Mouse (Mus musculus) spleen, adult 2 months (tissue): ENCODE results near the gene Tns1.

Source experiments
- CTCF ChIP-seq: fragments of 200-500 bp; IDR thresholded peaks from 2 replicates; pipeline ENCODE4 v1.5.1; 2011; ENCODE audit warnings: mild to moderate bottlenecking, inconsistent platforms; ENCODE audit not compliant: insufficient read depth, insufficient read length, insufficient replicate concordance; ENCODE audit errors: extremely low read depth
- POLR2A ChIP-seq: fragments of 200-500 bp; IDR thresholded peaks from 2 replicates; pipeline ENCODE4 v1.6.1; 2011; ENCODE audit warnings: low read depth, low read length, inconsistent platforms

- TF ChIP-seq CTCF: no peak
- no peak for TF ChIP-seq POLR2A
Observed at GRCm38 (mm10) chr1:74053068-74053467, 71.2 kb downstream of the Tns1 start.
